Comparison of ENCODE assay signal across 8 mouse cellular contexts in genomic region chr3:30793403-30794221, GRCm38 (mm10). TPM values are rescaled to one million over a fixed set of nuclear protein-coding genes. Genes with fewer than 3 reads are reported as not detected.
DNase-seq lines count a peak whose midpoint lies in the region; ATAC-seq and TF ChIP-seq lines count a peak whose summit lies in the region.

No protein-coding gene starts in this region.

- H3K4me2 ChIP-seq in liver, embryonic 11.5 days, result peak overlapping the region; percentile 71

- no peaks in the 10 kb centered on the region for H3K9me3 ChIP-seq in ES-Bruce4 (replicated peaks; ENCODE audit: control insufficient read depth, insufficient read depth, low read length, poor library complexity, severe bottlenecking)
- H3K9me3 ChIP-seq in liver, embryonic 11.5 days (ENCODE audit: control insufficient read depth, low read length), result no peaks in the 10 kb centered on the region

- H3K36me3 ChIP-seq in ES-Bruce4 (ENCODE audit: control insufficient read depth, insufficient read depth, low read length, poor library complexity, severe bottlenecking), result no peaks in the 10 kb centered on the region; the same call in none of the 2 replicates
- peaks cover 1% of the 10 kb centered on the region; the same call in 1 of the 2 replicates for H3K36me3 ChIP-seq in kidney, adult 2 months (ENCODE audit: control insufficient read depth, insufficient read depth, low read length)
- H3K36me3 ChIP-seq in liver, embryonic 11.5 days (ENCODE audit: control insufficient read depth, insufficient read depth, low read length), result no peaks in the 10 kb centered on the region

- peaks cover under 1% of the 10 kb centered on the region for H3K4me1 ChIP-seq in ES-Bruce4 (ENCODE audit: control insufficient read depth, insufficient read depth, low read length)
- peaks cover 1% of the 10 kb centered on the region; the same call in 1 of the 2 replicates for H3K4me1 ChIP-seq in cortical plate, adult 2 months (ENCODE audit: control insufficient read depth, insufficient read depth, low read length)
- peaks cover 8% of the 10 kb centered on the region for H3K4me1 ChIP-seq in kidney, adult 2 months (ENCODE audit: control insufficient read depth, insufficient read depth, low read length)
- no peaks in the 10 kb centered on the region; the same call in 1 of the 2 replicates for H3K4me1 ChIP-seq in liver, embryonic 11.5 days (replicated peaks; ENCODE audit: control insufficient read depth, insufficient read depth, low read length)

- under 1% methylated on average over 74 of the region's 75 CpGs for WGBS in kidney, adult 2 months
- WGBS in liver, embryonic 11.5 days, result under 1% methylated on average over 41 of the region's 75 CpGs

- peak overlapping the region; percentile 70 for H3K4me3 ChIP-seq in ES-Bruce4 (ENCODE audit: low read depth, low read length)
- H3K4me3 ChIP-seq in cortical plate, adult 2 months (ENCODE audit: insufficient read depth, low read length), result peak overlapping the region; percentile 80
- H3K4me3 ChIP-seq in kidney, adult 2 months (ENCODE audit: insufficient read depth, low read depth, low read length), result peak overlapping the region; percentile 77
- H3K4me3 ChIP-seq in liver, embryonic 11.5 days (ENCODE audit: low read depth, low read length), result peak overlapping the region; percentile 98

- no peaks in the 10 kb centered on the region for H3K27me3 ChIP-seq in ES-Bruce4 (ENCODE audit: control insufficient read depth, insufficient read depth, low read length, poor library complexity, severe bottlenecking)
- no peaks in the 10 kb centered on the region for H3K27me3 ChIP-seq in kidney, adult 2 months (replicated peaks; ENCODE audit: control insufficient read depth, insufficient read depth, low read length)
- H3K27me3 ChIP-seq in liver, embryonic 11.5 days (replicated peaks; ENCODE audit: control insufficient read depth, insufficient read depth, low read length), result no peaks in the 10 kb centered on the region

- no peak overlapping the region for H3K27ac ChIP-seq in ES-Bruce4 (ENCODE audit: insufficient read depth, low read length)
- peak overlapping the region; percentile 100 for H3K27ac ChIP-seq in cortical plate, adult 2 months (ENCODE audit: insufficient read depth, low read length)
- peak overlapping the region; percentile 100 for H3K27ac ChIP-seq in kidney, adult 2 months (ENCODE audit: insufficient read depth, low read depth, low read length)
- peak overlapping the region; percentile 92 for H3K27ac ChIP-seq in liver, embryonic 11.5 days (ENCODE audit: low read depth, low read length)

- peak; percentile 45 for DNase-seq in 416B (ENCODE audit: low read depth)
- DNase-seq in gastrocnemius, postnatal 14 days, result peak; percentile 32
- DNase-seq in kidney, adult 2 months, result peak; percentile 63
- DNase-seq in liver, embryonic 11.5 days (ENCODE audit: low spot score), result peak; percentile 65
- DNase-seq in Muller cell, postnatal 12 days (ENCODE audit: inconsistent ontology term), result no peak

- ATAC-seq in liver, embryonic 11.5 days (replicated peaks; ENCODE audit: low FRiP score), result peak; percentile 71
- ATAC-seq in monocyte, adult 5-6 weeks (replicated peaks; ENCODE audit: insufficient number of reproducible peaks, low FRiP score, low TSS enrichment, poor library complexity, severe bottlenecking), result peak; percentile 23

- TF ChIP-seq POLR2A in ES-Bruce4 (IDR thresholded peaks at IDR 0.05; ENCODE audit: insufficient read depth, low read length), result no peak
- TF ChIP-seq POLR2A in cortical plate, adult 2 months (IDR thresholded peaks at IDR 0.05; ENCODE audit: extremely low read depth, insufficient read depth, low read length), result no peak
- no peak for TF ChIP-seq POLR2A in kidney, adult 2 months (IDR thresholded peaks at IDR 0.05; ENCODE audit: low read depth, low read length)

- no peak for TF ChIP-seq EP300 in ES-Bruce4 (IDR thresholded peaks at IDR 0.05; ENCODE audit: insufficient read depth, low read depth, low read length)

- TF ChIP-seq CTCF in ES-Bruce4 (IDR thresholded peaks at IDR 0.05; ENCODE audit: low read depth, low read length), result no peak
- TF ChIP-seq CTCF in cortical plate, adult 2 months (IDR thresholded peaks at IDR 0.05; ENCODE audit: extremely low read depth, insufficient read depth, low read length), result no peak
- TF ChIP-seq CTCF in kidney, adult 2 months (conservative IDR thresholded peaks at IDR 0.05; ENCODE audit: insufficient read depth, insufficient read length, low read depth, low read length), result no peak

- H3K9ac ChIP-seq in ES-Bruce4 (ENCODE audit: low read depth, poor library complexity, severe bottlenecking), result peak overlapping the region; percentile 95
- H3K9ac ChIP-seq in liver, embryonic 11.5 days (ENCODE audit: low read depth, low read length), result peak overlapping the region; percentile 97

- intact Hi-C loops in gastrocnemius, postnatal 14 days (cut with DNase I; ENCODE audit: low total_unique reads), result no loop called here

RNA-seq across cellular contexts. Expression of gene Sec62, which starts 0.9 kb away (rescaled TPM):
- 63.5 and 65.0 TPM in 2 replicates for polyA plus RNA-seq in ES-Bruce4 (2011; ENCODE audit: insufficient read depth, insufficient read length, low read depth, missing spikeins)
- 89.9 and 90.7 TPM in 2 replicates for polyA plus RNA-seq in cortical plate, adult 2 months (2012; rRNA removed)
- 10 to 100 TPM; 37.8 to 38.5 TPM for total RNA-seq in gastrocnemius, postnatal 14 days (2021)
- 40.0 and 52.0 TPM in 2 replicates for polyA plus RNA-seq in kidney, adult 2 months (2012; rRNA removed)
- 64.8 and 73.5 TPM in 2 replicates for polyA plus RNA-seq in liver, embryonic 11.5 days (2014; fragmentation: Nextera tagmentation; extraction: Ambion mirVana)
- 127 to 145 TPM (median 128 TPM) in 3 replicates for total RNA-seq in monocyte, adult 5-6 weeks (2017)

RNA-seq across cellular contexts. Expression of gene Samd7, which starts 47.5 kb away (rescaled TPM):
- not detected in 2 replicates for polyA plus RNA-seq in ES-Bruce4 (2011; ENCODE audit: insufficient read depth, insufficient read length, low read depth, missing spikeins)
- 0.04 TPM in 1 of 2 replicates, not detected in the other for polyA plus RNA-seq in cortical plate, adult 2 months (2012; rRNA removed)
- total RNA-seq in gastrocnemius, postnatal 14 days (2021), result under 1 TPM in 1 of 2 experiments, not detected in 1; 0.06 TPM
- polyA plus RNA-seq in kidney, adult 2 months (2012; rRNA removed), result not detected in 2 replicates
- not detected in 2 replicates for polyA plus RNA-seq in liver, embryonic 11.5 days (2014; fragmentation: Nextera tagmentation; extraction: Ambion mirVana)
- total RNA-seq in monocyte, adult 5-6 weeks (2017), result not detected in 3 replicates
